Mouse (Mus musculus): ENCODE results near the gene 4930402F06Rik.
A peak's percentile ranks its signal among the peaks of the same experiment; 100 is the strongest.

The 4930402F06Rik gene

GRCm38 (mm10) chr2:35336388-35337280 is 60.3 kb downstream of the 4930402F06Rik start, which contains the start of gene Stom:
Gene Stom (minus strand): TSS chr2:35336976.
- peak; percentile 98 for DNase-seq

GRCm38 (mm10) chr2:35335620-35336019 is 61.4 kb downstream of the 4930402F06Rik start:
- no peak for DNase-seq

DNA sequence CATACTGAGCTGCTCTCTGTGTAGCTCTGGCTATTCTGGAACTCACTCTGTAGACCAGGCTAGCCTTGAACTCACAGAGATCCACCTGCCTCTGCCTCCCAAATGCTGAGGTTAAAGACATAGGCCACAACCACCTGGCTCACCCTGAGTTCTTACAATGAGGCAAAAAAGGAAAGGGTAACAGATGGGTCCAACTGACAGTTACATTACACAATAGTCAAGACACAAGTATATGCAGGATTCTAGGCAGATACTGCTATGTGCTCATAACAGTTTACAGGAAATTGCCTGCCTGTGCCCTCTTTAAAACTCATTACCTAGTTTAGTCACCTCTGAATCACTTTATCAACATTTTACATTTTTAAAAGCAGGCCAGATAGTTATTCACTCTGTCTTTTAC is 63.3 kb downstream of the 4930402F06Rik start:
- DNase-seq: no peak

- DNase-seq: no peak
Measured at GRCm38 (mm10) chr2:35331205-35331604, 65.8 kb downstream of the 4930402F06Rik start.

DNA sequence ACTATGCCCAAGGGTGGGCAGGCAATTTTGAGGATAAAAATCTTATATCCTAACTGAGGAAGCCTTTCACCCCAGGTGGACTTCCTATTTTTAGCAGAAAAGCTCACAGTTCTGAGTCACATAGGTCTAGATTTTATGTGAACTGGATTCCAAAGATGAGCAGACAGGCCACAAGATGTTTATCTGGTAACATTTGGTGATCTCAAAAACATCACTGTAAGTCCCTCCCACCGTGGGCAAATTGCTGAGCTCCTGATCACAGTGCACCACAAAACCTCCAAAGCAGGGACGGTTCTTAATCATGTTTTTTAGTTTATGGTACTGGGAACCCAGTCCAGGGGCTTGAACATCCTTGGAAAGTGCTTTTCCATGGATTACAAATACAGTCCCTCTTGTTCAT is 67.9 kb downstream of the 4930402F06Rik start:
- no peak for DNase-seq

- no peak for DNase-seq
Measured at GRCm38 (mm10) chr2:35328064-35328792, 68.7 kb downstream of the 4930402F06Rik start.

DNA sequence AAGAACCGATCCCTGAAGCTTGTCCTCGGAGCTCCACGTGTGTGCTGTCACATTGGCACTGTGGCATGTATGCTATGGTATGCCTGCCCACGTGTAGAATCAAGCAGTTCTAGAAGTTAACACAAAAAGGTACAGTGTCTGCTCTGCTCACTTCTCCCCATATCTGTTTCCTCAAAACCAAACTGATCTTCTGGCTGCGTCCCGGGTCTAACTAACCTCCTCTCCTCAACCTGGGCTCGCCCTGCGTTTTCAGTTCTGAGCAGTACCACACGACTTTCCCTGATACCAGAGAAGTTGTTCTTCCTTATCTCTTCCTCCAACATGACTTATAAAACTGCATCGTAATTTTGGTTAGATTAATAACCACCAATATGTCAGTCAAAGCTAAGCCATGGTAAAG is 69.4 kb downstream of the 4930402F06Rik start:
- DNase-seq: no peak

- DNase-seq: no peak
Measured at GRCm38 (mm10) chr2:35326931-35327330, 70.0 kb downstream of the 4930402F06Rik start.

DNA sequence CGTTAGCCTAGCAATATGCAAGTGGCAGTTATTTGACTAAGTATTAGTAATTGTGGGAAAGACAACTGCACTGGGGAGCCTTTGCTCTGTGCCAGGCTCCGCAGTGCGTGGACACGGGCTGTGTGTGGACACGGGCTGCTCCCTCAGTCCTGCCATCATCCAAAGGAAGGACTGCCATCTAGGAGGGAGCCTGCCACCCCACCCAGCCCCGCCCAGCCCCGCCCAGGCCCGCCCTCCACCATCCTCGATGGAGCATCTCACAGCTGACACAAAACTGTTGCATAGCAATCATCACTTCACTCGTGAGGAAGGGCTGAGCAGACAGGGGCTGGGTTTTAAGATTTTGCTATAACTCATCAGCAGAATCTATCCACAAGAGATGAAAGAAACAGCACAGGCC is 71.0 kb downstream of the 4930402F06Rik start:
- no peak for DNase-seq
